Mouse (Mus musculus) cortical plate, adult 2 months (tissue): Measurements from ENCODE around the gene Golga5.

Experiments
- CTCF ChIP-seq: fragments of 200-500 bp; IDR thresholded peaks from 2 replicates; pipeline ENCODE4 v1.5.1; 2011; ENCODE audit warnings: mild to moderate bottlenecking, control low read depth, low read length; ENCODE audit not compliant: insufficient read depth; ENCODE audit errors: extremely low read depth
- POLR2A ChIP-seq: fragments of 200-500 bp; IDR thresholded peaks from 2 replicates; pipeline ENCODE4 v1.6.1; 2011; ENCODE audit warnings: mild to moderate bottlenecking, low read length, control low read depth; ENCODE audit not compliant: insufficient read depth; ENCODE audit errors: extremely low read depth

DNA sequence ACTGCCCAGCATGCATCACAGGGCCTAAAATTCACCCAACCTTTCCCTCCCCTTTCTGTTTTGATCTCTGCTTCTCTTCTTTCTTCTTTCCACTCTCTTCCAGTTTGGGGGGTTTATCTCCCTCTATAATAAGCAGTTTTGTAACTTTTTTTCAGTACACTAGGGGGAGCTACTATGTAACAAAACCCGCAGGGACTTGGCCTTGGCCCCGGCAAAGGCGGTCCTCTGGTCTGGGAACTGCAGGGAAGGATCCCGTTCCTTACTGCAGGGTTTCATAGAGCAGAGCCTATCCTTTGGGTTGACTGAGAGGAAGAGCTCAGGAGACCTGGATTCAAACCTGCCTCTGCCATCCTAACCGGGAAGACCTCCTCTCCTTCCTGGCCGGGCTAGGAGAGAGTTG is 55.8 kb downstream of the Golga5 start:
- peak; percentile 37 for TF ChIP-seq CTCF
- TF ChIP-seq POLR2A: no peak
